Mouse (Mus musculus): ENCODE data around the gene Rab11fip3.
A peak's percentile ranks its signal among the peaks of the same experiment; 100 is the strongest.

Gene Rab11fip3

GRCm38 (mm10) chr17:25992274-25992673, 77.1 kb downstream of the Rab11fip3 start:
- no peak for DNase-seq (ENCODE audit: low spot score in 2 of 2)

- no peak for DNase-seq (ENCODE audit: low spot score in 2 of 2)
Measured at GRCm38 (mm10) chr17:25990331-25990730, 79.0 kb downstream of the Rab11fip3 start.

DNA sequence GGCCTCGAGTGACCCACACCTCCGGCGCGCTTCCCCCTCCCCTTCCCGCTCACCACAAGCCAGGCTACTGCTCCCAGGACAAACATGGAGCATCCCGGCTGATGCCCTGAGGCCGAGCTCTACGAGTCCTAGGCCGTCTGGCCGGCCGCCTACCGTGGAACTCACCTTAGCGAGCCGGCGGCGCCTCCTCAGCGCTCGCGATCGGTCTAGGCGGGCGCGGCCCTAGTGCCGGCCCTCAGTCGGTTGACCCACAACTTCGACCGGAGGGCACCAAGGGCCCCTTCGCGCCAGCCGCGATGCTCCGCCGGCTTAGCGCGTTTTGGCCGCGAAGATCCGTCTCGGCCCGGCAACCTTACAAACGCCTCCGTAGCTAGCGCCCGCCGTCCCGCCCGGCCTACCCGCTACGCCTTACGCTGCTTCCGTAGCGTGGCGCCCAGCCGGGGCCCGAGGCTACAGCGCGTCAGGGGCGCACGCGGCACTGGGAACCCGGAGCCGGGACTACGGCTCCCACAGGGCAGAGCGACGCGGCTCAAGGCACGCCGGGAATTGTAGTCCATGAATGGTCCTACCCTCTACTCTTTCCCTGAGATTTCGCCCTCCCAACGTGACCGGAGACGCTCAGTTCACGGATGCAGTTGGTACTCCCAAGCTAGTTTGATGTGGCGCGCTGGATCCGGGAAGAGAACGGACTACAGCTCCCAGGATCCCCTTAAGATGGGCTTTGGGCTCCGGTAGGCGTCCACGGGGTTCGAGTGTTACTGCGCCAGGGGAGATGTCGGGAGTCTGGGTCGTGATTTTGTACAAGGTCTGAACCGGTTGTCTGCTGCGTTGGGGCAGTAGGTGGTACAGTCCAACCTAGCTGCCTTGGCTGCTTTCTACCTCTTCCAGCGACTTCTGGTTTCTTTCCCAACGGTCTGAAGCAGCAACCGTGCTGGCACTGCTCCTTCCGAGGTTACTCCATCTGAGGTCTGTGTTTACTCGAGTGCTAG, 83.8 kb downstream of the Rab11fip3 start, which contains the start of gene Capn15:
Capn15 (minus strand) TSS at position 491 of the 989 bp plus-strand sequence.
- DNase-seq (ENCODE audit: low spot score in 2 of 2): peak; percentile 90 to 91

GRCm38 (mm10) chr17:25984556-25985305, 84.6 kb downstream of the Rab11fip3 start:
- no peak for DNase-seq (ENCODE audit: low spot score in 2 of 2)

DNA sequence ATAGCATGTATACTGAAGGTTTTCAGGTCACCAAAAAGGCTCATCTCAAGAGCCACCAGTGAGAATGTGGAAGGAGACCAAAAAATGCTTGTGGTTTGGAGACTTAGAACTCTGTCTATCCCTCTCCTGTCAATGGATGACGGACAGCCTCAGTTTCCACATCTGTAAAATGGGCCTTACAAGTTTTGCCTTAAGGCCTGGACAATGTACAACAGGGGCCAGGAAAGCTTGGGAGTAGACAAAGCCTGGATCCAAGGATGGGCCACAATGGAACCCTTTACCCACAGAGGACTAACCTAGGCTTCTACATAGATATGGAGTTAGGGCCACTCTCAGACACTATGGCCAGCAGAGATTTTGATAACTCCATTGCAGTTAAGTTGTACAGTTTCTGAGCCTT, 85.3 kb downstream of the Rab11fip3 start:
- DNase-seq (ENCODE audit: low spot score in 2 of 2): no peak

DNA sequence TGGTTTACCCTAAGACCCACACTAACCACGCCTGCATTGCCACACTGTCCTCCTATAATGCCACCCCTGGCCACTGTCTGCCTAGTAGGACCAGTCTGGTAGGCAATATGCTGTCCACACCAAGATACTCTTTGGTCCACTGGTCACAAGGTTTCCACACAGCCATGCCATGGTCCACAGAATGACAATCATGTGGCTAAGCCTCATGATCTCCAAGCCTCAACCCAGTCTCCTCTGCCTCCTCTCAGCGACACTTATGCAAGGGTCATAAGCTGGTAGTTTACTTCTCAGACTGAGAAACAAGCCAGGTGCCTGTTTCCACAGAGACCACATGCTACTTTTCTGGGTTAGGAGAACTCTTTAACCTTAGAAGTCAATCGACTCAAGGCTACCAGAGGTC, 86.4 kb downstream of the Rab11fip3 start:
- no peak for DNase-seq (ENCODE audit: low spot score in 2 of 2)

DNA sequence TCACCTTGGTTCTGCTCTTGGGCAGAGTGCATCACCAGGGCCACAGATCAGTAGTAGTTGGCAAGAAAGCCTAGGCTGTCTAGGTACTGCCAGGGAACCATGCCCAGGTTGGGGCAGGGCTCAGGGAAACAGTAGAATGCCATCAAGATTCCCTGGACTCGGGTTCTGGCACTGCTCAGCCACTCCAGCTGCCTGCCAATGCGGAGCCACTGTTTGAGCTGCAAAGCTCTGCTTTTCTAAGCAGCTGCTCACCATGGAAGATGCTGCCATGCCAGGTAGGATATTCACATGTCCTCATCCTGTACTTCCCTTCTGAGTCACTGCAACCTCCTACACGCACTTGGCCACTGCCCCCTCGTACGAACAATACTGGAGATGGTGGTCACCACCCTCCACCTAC, 88.5 kb downstream of the Rab11fip3 start:
- no peak for DNase-seq (ENCODE audit: low spot score in 2 of 2)

GRCm38 (mm10) chr17:25979829-25980738, 89.3 kb downstream of the Rab11fip3 start:
- DNase-seq (ENCODE audit: low spot score in 2 of 2): no peak

- no peak for DNase-seq (ENCODE audit: low spot score in 2 of 2)
Measured at GRCm38 (mm10) chr17:25970954-25971707, 98.2 kb downstream of the Rab11fip3 start.

- DNase-seq (ENCODE audit: low spot score in 2 of 2): no peak
Measured at GRCm38 (mm10) chr17:25970448-25970847, 98.9 kb downstream of the Rab11fip3 start.

DNA sequence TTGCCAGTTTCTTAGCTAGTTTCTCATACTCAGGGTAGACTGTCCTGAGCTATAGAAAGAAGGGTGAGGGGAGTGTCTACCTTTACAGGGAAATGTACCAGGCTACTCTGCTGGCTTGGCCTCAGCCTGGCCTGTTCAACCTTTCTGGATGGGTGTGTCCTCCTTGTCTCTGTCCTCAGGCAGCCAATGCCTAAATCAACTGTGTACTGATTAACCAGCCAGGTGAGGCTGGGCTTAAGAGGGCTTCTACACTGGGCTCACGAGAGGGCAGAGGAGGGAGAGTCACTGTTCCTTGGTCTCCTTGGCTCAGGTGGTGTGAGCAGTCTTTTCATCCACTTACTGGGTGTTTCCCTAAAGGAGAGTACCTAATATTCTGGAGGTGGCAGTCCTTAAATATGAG, 101.2 kb downstream of the Rab11fip3 start:
- no peak for DNase-seq (ENCODE audit: low spot score in 2 of 2)

- no peak for DNase-seq (ENCODE audit: low spot score in 2 of 2)
Measured at GRCm38 (mm10) chr17:25967652-25968051, 101.7 kb downstream of the Rab11fip3 start.

DNA sequence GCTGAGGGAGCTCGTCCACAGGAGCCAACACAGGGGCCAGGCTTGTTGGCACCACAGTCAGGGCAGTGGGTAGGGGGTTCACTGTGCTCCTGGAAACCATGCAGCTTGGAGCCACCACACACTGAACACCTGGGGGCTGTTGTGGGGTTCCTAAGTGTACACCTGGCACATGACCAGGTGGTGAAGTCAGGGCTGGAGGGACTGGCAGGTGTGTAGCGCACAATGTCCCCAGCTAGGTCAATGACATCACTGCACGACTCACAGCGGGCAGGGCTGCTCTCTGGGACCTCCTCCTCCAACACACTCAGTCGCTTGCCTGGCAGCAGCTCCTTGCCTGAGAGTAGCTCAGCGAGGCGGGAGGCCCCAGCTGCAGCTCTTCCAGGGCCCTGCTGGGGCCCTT, 105.1 kb downstream of the Rab11fip3 start:
- no peak for DNase-seq (ENCODE audit: low spot score in 2 of 2)

DNA sequence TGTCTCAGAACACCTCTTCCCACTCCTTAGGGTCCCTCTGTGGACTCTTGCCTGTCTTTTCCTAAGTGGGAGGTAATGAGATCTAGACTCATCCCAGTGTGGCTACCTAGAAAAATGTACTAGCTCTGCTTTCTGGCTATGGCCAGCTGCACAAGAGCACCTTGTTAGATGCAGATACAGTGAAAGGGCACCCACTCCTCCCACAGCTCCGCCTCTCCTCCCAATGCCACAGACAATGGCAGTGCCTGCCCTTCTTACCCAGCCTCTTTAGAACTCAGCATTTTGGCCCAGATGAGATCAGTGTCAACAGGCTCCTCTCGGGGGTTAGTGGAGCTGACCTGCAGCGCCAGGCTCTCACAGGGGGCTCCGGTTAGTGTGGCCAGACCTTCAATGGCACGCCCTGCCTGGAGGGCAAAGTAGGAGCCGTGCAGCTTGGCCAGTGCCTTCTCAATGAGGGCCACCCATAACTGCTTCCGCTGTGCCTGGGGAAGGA, 106.9 kb downstream of the Rab11fip3 start:
- no peak for DNase-seq (ENCODE audit: low spot score in 2 of 2)

GRCm38 (mm10) chr17:25961566-25961965, 107.8 kb downstream of the Rab11fip3 start:
- DNase-seq (ENCODE audit: low spot score in 2 of 2): no peak

- no peak for DNase-seq (ENCODE audit: low spot score in 2 of 2)
Measured at GRCm38 (mm10) chr17:25959630-25960467, 109.5 kb downstream of the Rab11fip3 start.

DNA sequence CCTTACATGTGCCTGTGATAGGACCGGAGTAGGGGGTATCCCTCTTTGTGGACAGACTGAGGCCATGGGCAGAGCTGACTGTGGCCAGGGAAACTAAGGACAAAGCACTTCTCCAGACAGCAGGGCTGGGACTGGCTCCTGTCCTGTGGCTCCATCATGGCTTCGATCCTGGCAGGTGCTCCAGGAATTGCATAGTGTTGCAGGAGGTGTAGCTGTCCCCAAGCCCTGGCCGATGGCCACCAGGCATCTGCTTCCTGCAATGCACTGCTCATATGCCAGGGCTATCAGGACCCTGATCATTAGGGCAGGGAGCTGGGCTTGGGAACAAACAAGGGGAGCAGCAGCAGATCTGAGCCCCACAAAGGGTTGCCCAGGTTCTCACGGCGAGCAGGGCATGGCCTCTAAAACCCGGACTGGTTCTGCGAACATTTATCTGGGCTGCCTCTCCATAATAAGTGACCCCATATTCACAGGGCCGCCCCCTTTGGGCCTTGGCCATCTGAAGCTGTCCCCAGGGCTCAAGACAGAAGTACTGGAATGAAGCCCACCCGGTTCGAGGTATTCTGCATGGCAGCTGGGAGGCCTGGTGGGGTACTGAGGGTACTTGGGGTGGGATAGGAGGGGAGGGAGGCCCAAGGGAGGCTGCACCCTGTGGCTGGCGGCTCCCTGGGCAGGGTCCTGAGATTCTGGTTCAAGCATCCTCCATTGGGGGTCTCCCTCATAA, 110.4 kb downstream of the Rab11fip3 start:
- no peak for DNase-seq (ENCODE audit: low spot score in 2 of 2)

DNA sequence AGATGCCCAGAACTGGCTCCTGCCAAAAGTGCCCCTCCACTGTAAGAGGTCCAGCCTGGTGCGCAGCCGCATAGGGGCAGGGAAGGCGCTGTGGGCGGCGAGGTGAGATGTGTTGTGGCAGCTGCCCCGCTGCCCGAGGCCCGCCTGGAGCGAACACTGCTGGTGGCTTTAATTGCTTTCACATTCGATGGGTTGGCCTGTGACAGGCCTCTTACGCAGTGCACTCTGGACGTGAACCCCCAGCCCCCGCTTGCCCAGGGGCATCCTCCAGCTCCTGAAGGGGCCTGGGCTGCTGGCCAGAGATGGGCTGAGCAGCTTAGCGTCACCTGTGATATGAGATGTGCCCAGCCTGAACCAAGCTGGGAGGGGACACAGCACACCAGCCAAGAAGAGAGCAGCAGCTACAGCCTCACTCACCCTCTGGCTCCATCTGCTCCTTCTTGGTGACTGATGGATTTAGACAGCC, 111.7 kb downstream of the Rab11fip3 start:
- no peak for DNase-seq (ENCODE audit: low spot score in 2 of 2)

DNA sequence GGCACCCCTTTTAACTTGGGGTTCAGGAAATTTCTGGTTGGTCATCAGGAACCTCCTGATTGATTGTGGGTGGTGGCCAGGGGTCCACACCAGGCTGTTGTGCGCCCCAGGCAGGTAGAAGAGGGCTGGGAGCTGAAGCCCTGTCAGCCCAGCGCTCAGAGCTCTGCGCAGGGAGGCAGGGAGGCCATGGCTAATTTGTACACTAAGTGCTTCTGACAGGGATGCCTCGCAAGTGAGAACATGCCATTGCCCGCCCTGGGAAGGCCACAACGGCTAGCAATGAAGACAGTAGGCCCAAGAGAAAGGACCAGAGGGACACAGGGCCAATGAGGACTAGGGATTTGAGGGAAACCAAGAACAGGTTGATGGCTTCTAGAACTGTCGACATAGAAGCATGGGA, 112.7 kb downstream of the Rab11fip3 start:
- no peak for DNase-seq (ENCODE audit: low spot score in 2 of 2)
